Mouse (Mus musculus) heart, postnatal 14 days (tissue): Measurements from ENCODE around the gene Neurod6. TPM values are rescaled to one million over a fixed set of nuclear protein-coding genes. Genes with fewer than 3 reads are reported as not detected.
"Not testable (repeated sequence)": the region's sequence is repeated elsewhere in the genome, so short reads cannot be mapped to it uniquely, and the experiment has no call there.

Source experiments
- DNase-seq, 2 experiments: peaks; one replicate each; pipeline ENCODE4 v3.0.0; 2021 to 2022
- intact Hi-C: fragments of 180-260 bp; cut with DNase I; formaldehyde crosslinking; loops from one replicate; pipeline ENCODE4 v1.15.1; 2025
- long read RNA-seq, 2 experiments: library from polyadenylated mRNA; stranded (forward); transcript quantifications; one replicate each; pipeline ENCODE4 v2.0.0; 2021
- total RNA-seq, 2 experiments: library from RNA; stranded (reverse); gene quantifications; 2 replicates each; pipeline ENCODE4 v1.2.3; 2021

Gene Neurod6
- not detected for total RNA-seq
- long read RNA-seq, experiment 1 = 0 reads
- long read RNA-seq, experiment 2 = 0 reads

DNA sequence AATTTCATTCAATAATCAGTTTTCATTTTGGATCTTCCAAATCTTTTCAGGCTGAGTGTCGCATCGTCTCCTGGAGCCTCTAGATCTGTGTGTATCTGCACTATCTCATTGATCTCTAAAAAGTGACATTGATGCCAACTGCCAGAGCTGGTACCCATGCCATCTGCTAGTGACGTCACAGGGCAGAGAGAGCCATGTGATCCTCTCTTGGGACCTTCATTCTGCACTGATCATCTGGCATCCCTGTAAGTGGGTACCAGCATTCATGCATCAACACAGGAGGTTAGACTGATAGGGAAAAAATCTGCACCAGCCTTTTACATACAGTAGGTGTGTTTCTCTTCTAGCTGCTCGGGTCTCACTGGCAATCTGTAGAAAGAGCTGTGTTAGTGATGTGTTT is at the start of gene Neurod6:
Gene Neurod6 (minus strand): TSS at position 290 of the 400 bp plus-strand sequence.
- intact Hi-C loops = no loop called here
- DNase-seq = no peak

DNA sequence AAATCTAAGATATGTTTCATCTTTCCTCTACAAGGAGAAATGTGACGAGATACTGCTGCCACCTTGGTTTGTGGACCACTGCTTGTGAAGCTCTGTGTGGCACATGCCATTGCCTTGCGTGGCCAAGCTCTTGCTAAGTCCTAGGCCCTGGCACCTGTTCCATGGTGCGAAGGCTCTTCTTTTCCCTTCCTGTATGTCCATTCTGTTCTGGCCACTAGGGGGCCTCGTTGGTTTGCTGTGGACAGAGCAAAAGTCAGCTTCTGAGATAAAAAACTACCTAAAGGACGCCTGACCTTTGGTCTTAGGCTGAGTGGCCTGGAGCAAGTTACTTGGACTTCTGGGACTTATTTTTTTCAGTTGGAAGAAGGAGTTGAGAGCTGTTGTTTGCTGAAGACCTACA is 36.1 kb upstream of the Neurod6 start:
- intact Hi-C loops = loop anchor here (2.0 kb wide), 1 partner anchor 234 kb away; no protein-coding TSS in a partner anchor
- DNase-seq = peak; percentile 44 to 66

GRCm38 (mm10) chr6:55715446-55715845 is 34.4 kb upstream of the Neurod6 start:
- intact Hi-C loops = no loop called here
- no peak for DNase-seq

- DNase-seq, intact Hi-C loops: not testable (repeated sequence)
These were observed 29.9 kb upstream of the Neurod6 start for GRCm38 (mm10) chr6:55710913-55711312.

GRCm38 (mm10) chr6:55704759-55705104 is 23.7 kb upstream of the Neurod6 start:
- intact Hi-C loops = no loop called here
- DNase-seq = no peak

DNA sequence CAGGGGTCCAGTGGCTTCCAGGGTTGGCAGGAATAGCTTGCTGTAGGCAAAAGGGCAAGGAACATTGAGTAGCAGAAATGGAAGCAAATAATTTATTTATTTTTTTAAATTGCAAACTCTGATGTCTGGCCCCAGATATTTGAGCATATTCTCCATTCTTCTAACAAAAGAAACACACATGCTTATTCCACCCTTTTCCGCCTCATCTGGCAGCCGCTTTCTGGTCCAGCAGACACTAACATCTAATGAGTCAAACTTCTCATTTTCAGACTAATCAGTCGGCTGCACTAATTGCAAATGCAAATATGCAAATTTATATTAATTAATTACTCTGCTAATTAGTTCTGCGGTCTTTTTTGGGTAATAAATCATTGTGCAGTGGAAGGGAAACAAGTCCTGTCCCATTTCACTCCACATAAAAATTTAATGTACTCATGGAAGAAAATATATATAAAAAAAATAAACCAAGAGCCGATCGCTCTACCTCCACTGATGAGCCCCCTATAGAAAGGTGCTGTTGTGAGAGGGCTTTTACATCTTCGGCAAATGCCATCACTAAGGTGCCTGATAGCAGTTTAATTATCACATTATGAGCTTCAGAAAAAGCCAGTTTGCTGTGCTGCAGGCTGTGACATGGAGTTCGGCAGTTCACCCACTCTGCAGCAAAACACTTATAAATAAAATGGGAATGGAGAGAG is 23.1 kb upstream of the Neurod6 start:
- no peak for DNase-seq
- intact Hi-C loops = no loop called here

- intact Hi-C loops = no loop called here
- no peak for DNase-seq
These were observed 19.6 kb upstream of the Neurod6 start for GRCm38 (mm10) chr6:55700392-55701386.

DNA sequence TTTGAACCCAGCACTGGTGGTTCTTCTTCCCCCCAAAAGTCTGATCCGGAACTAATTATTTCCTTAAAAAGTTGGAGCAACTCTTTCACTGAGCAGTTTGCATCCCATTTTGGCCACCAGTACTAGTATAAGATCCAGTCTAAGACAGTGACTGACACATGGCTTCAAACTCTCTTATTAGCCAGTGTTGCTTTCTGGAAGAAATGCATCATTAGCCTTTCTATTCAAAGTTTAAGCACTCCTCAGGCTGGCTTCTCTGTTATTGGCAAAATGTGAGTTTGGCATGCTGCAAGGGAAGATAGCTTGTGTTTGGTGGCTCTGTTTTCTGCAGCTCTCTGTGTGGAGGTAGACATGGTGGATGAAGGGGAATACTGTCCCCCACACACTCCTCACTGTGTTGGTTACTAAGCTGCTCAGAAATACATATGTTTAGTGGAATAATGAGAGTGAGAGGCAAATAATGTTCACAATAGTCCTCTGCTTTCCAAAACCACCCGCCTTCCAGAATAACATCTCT is 9.0 kb upstream of the Neurod6 start:
- intact Hi-C loops = no loop called here
- no peak for DNase-seq

- intact Hi-C loops = no loop called here
- DNase-seq = no peak
These were observed 2.4 kb upstream of the Neurod6 start for GRCm38 (mm10) chr6:55683506-55683905.

GRCm38 (mm10) chr6:55682886-55683285 is 1.8 kb upstream of the Neurod6 start:
- DNase-seq = no peak
- intact Hi-C loops = no loop called here

- intact Hi-C loops = loop anchor here (10.0 kb wide), 1 partner anchor 134 kb away; no protein-coding TSS in a partner anchor
- no peak for DNase-seq
These were observed 2.4 kb downstream of the Neurod6 start for GRCm38 (mm10) chr6:55678571-55679185.

- DNase-seq = no peak
- intact Hi-C loops = loop anchor here (10.0 kb wide), 1 partner anchor 133 kb away; no protein-coding TSS in a partner anchor
These were observed 3.7 kb downstream of the Neurod6 start for GRCm38 (mm10) chr6:55677326-55677725.

DNA sequence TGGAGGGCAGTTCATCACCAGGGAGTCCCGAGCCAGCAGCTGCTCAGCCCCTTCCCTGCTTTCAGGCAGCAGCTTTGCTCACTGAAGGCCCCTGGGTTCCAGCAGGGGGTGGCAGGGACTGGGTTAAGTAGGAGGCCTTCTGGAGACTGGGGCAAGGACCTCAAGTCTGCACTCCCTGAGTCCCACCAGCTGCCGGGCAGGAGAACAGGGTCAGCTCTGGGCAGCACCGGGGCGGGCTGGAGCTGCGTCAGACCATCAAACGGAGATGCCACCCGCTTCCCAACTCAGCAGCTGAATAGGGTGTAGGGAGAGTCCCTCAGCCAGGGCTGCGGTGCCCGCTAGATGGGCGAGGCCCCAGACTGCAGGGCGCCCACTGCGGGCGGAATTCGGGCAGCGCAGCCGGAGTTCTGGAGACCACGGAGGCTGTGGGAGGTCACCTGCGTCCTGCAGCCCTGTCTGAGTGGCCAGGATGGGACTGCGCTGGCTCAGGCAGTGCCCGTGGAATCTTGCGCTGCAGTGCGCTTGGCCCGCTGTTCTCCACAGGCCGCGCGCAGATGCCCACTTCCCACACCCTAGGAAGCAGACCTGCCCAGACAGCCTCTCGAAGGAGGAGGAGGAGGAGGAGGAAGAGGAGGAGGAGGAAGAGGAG is 4.3 kb downstream of the Neurod6 start:
- DNase-seq = peak; percentile 23 to 32
- intact Hi-C loops = loop anchor here (10.0 kb wide), 1 partner anchor 132 kb away; no protein-coding TSS in a partner anchor

GRCm38 (mm10) chr6:55676141-55676662 is 4.9 kb downstream of the Neurod6 start:
- intact Hi-C loops = loop anchor here (10.0 kb wide), 1 partner anchor 131 kb away; no protein-coding TSS in a partner anchor
- DNase-seq = peak in 1 of 2 experiments; percentile 3

DNA sequence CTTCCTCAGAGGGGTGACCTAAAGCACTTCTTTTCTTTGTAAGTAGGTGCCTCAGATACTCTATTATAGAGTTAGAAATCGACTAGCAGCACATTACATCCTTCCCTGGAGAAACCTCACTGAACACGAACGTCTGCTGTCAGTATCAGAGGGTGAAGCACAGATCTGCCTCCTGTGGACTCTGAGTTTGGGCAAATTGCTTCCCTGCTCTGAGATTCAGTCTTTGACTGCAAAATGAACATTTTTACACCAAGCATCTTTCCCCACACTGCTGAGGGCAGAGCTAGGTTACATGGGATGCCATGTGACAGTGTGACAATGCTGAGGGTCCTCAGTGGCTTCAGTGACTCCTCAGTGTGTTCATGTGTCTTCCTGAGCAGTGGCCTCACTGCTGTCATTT is 13.3 kb downstream of the Neurod6 start:
- DNase-seq = no peak
- intact Hi-C loops = no loop called here

GRCm38 (mm10) chr6:55661126-55661915 is 19.7 kb downstream of the Neurod6 start:
- intact Hi-C loops = no loop called here
- DNase-seq = peak in 1 of 2 experiments; percentile 28

GRCm38 (mm10) chr6:55649996-55650395 is 31.1 kb downstream of the Neurod6 start:
- peak; percentile 17 to 42 for DNase-seq

DNA sequence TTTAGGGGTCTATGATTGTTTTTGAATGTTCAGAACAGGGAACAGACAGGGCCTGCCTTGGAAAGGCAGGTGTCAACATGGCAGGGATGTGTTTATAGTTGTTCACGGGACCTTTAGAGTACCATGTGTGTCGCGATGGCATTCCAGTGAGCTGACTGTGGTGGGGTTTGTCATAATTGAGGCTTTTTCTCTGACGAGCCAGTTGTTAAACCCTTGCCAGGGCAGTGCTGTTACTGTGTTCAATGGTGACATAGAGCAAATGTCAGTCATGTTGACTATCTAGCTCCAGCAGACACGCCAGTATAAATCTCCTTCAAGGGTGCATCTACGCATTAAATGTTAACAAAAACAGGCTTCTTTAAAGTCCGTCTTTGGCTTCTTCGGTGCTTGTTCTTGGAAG is 31.5 kb downstream of the Neurod6 start:
- intact Hi-C loops = no loop called here
- peak; percentile 15 to 16 for DNase-seq

More at GRCm38 (mm10) chr6:55649996-55650395, 31.1 kb downstream of the Neurod6 start:
- intact Hi-C loops = no loop called here

DNA sequence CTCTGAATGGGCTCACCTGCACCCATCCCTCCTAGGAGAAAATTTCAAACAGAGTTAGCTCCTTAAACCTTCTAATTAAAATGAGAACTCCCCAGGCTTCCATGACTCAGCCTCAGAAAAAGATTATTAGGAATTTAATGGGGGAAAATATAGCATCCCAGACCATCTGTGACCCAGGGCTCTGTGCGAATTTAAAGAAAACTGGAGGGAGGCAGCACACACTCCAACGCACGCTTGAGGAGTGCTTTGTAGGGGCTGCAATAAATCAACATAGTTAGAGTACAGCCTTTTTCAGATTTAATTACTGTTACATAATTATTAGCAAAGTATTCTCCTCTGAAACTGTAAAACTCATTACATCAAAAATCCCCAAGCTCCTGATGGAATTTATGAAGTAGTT is 32.2 kb downstream of the Neurod6 start:
- DNase-seq = no peak
- intact Hi-C loops = no loop called here
